Mouse (Mus musculus) heart, adult 2 months (tissue): ENCODE measurements around the gene Pitpnb. TPM values are rescaled to one million over a fixed set of nuclear protein-coding genes. Genes with fewer than 3 reads are reported as not detected.

ENCODE experiments used
- DNase-seq, 2 experiments: peaks; one replicate each; pipeline ENCODE4 v3.0.0; 2021
- H3K27ac ChIP-seq: fragments of 200-600 bp; 2 replicates; pipeline ENCODE4 v1.8.1; 2022
- H3K27me3 ChIP-seq: fragments of 200-500 bp; 2 replicates; pipeline ENCODE4 v1.6.1; 2012; ENCODE audit warnings: mild to moderate bottlenecking, low read length, inconsistent platforms, mixed read lengths; ENCODE audit not compliant: control insufficient read depth, insufficient read depth
- H3K36me3 ChIP-seq: fragments of 200-500 bp; 2 replicates; pipeline ENCODE4 v1.6.1; 2012; ENCODE audit warnings: low read length, inconsistent platforms; ENCODE audit not compliant: control insufficient read depth, insufficient read depth
- H3K4me1 ChIP-seq: fragments of 200-500 bp; 2 replicates; pipeline ENCODE4 v1.6.1; 2011; ENCODE audit warnings: low read length; ENCODE audit not compliant: control insufficient read depth, insufficient read depth
- H3K4me3 ChIP-seq: fragments of 200-600 bp; 2 replicates; pipeline ENCODE4 v1.8.1; 2022
- H3K79me2 ChIP-seq: fragments of 200-500 bp; replicated peaks from 2 replicates; pipeline ENCODE4 v1.6.1; 2012; ENCODE audit warnings: mild to moderate bottlenecking, inconsistent platforms, low read length, moderate library complexity, mixed read lengths; ENCODE audit not compliant: control insufficient read depth, insufficient read depth
- H3K9ac ChIP-seq: fragments of 200-500 bp; 2 replicates; pipeline ENCODE4 v1.6.1; 2012; ENCODE audit warnings: low read depth, mild to moderate bottlenecking, control low read depth, inconsistent platforms, low read length, mixed read lengths
- CTCF ChIP-seq: fragments of 200-600 bp; IDR thresholded peaks from 2 replicates; pipeline ENCODE4 v1.8.1; 2022; ENCODE audit warnings: antibody characterized with exemption, mild to moderate bottlenecking, moderate library complexity
- EP300 ChIP-seq: fragments of 200-500 bp; IDR thresholded peaks from 2 replicates; pipeline ENCODE4 v1.6.1; 2011; ENCODE audit warnings: low read depth, low read length, control low read depth; ENCODE audit not compliant: insufficient read depth
- POLR2A ChIP-seq: fragments of 200-500 bp; IDR thresholded peaks from 2 replicates; pipeline ENCODE4 v1.6.1; 2011; ENCODE audit warnings: mild to moderate bottlenecking, low read depth, low read length, control low read depth; ENCODE audit not compliant: insufficient read depth
- WGBS: fragments of 180-500 bp; shearing (Covaris S2); methylation state at CpG from one replicate; pipeline ENCODE4 v1.1.7; 2018; 5-methylcytosine and 5-hydroxymethylcytosine counted together
- intact Hi-C: fragments of 180-260 bp; cut with DNase I; formaldehyde crosslinking; loops from one replicate; pipeline ENCODE4 v1.15.1; 2025
- polyA plus RNA-seq: library from polyadenylated mRNA; depleted of rRNA; stranded (reverse); fragments of >200 nt; gene quantifications from 2 replicates; pipeline ENCODE4 v1.2.3, GENCODE M21; 2012
- total RNA-seq, 2 experiments: library from RNA; stranded (reverse); gene quantifications; 2 replicates each; pipeline ENCODE4 v1.2.3; 2021

Pitpnb gene
- total and polyA plus RNA-seq, 3 experiments: 32.4 to 41.9 (median 39.4) TPM

DNA sequence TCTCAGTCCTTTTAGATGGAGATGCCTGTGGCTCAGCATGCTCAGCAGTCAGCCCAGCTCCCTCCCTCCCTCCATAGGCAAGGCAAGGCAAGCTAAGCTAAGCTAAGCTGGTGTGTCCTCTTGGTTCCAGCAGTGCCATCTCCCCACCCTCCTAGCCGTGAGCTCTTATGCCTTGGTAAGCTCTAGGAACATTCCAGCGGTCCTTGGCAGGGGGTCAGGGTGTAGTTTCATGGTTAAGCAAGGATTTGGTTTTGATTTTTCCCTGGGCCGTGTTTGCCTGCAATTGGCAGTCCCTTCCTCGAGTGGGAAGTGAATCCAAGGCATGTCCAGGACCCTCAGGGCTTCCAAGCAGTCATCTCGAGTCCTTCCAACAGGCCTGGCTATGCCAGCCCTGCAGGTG lies 52.8 kb downstream of the Pitpnb start:
- DNase-seq: no peak
- 0 out of 2 replicates have a peak, but pooled peaks cover 2% of the 10 kb centered on the region for H3K36me3 ChIP-seq
- H3K4me3 ChIP-seq: no peak overlapping the region
- WGBS: 74% methylated on average over 5 of the region's 5 CpGs
- H3K27me3 ChIP-seq: no peaks in the 10 kb centered on the region
- no peaks in the 10 kb centered on the region for H3K79me2 ChIP-seq
- TF ChIP-seq POLR2A (no peak), CTCF (no peak), EP300 (no peak)
- no peak overlapping the region for H3K9ac ChIP-seq
- H3K4me1 ChIP-seq: peaks cover 10% of the 10 kb centered on the region
- intact Hi-C loops: no loop called here
- no peak overlapping the region for H3K27ac ChIP-seq

DNA sequence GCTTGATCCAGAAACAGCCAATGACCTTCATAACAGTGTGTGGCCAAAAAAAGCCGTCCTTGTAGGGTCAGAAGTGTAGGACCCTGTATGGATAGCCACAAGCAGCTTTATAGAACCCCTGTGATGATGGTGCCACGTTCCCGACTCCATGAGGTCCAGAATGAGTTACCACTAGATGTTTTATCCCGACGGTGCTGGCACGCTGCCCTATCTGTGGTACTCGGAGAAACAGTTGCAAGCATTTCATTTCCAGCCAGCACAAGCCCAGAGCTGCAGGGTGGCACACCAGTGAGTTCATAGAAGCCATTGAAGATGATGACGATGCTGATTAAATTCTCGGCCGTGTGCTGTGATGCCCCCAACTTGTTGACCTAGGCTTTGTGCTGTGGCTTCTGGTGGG lies 60.3 kb downstream of the Pitpnb start:
- Histone ChIP-seq H3K79me2 (no peaks in the 10 kb centered on the region), H3K27me3 (no peaks in the 10 kb centered on the region), H3K4me1 (peaks cover 4% of the 10 kb centered on the region), H3K9ac (no peak overlapping the region), H3K27ac (no peak overlapping the region), H3K4me3 (no peak overlapping the region), H3K36me3 (0 out of 2 replicates have a peak, but pooled peaks cover 2% of the 10 kb centered on the region)
- TF ChIP-seq POLR2A (no peak), CTCF (no peak), EP300 (no peak)
- DNase-seq: no peak
- intact Hi-C loops: no loop called here
- 53% methylated on average over 10 of the region's 10 CpGs for WGBS

DNA sequence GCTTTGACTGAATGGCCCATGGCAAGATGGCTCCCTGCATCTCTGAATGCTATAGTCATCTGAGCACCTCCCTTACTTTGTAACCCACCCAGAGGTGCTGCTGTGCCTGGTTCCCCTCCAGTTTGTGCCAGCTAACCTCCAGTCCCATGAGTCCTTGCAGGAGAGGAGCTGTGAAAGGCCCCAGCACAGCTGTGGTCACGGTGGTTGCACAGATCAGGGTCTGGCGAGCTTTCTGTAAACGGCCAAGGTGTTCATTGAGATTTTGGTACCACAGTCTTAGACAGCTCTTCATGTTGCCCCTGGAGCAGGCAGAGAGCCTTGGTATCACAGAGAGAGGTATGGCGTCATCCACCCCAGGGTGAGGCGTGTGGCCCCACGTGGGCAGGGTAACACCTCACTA lies 60.9 kb downstream of the Pitpnb start:
- H3K79me2 ChIP-seq: no peaks in the 10 kb centered on the region
- no peak for DNase-seq
- H3K4me3 ChIP-seq: no peak overlapping the region
- no peak for TF ChIP-seq EP300
- TF ChIP-seq POLR2A: no peak
- no peak for TF ChIP-seq CTCF
- peaks cover 4% of the 10 kb centered on the region for H3K4me1 ChIP-seq
- no peaks in the 10 kb centered on the region for H3K27me3 ChIP-seq
- 0 out of 2 replicates have a peak, but pooled peaks cover 2% of the 10 kb centered on the region for H3K36me3 ChIP-seq
- H3K9ac ChIP-seq: no peak overlapping the region
- 92% methylated on average over 6 of the region's 6 CpGs for WGBS
- intact Hi-C loops: no loop called here
- no peak overlapping the region for H3K27ac ChIP-seq

DNA sequence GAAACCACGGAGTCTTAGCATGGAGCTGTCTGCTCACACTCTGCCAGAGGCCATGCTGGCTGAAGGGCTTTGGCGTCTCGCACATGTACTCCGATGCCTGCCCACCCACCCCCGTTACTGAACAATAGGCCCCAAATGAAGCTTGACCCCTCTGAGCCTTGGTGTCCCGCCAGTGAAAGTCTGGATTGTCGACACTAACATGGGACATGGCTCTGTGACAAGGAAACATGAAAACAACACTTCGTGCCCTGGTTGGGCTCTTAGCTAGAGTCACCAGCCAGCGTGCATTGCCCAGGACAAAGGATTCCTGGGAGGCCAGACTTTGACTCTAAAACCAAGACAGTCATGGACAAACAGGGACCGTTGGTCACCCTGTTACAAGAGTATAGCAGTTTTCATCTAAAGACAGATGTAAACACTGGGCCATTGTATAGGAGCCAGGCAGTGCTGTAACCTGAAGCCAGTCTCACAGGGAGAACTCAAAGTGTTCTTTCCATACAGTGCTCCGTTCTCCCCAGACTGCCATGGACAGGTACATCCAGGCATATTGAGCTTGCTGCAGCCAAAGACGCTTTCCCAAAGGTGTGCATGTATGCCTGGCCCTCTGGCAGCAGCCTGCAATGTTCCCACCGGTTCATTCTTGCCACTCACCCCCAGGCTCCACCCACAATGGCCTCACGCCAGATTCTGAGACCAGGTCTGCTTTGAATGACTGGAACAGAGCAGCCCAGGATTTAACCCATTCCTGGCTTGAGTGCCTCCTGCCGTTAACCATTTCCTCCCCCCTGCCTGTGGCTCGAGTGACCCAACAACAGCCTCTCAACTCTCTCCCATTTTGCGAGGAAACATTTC lies 63.0 kb downstream of the Pitpnb start:
- no peaks in the 10 kb centered on the region for H3K36me3 ChIP-seq
- H3K27me3 ChIP-seq: no peaks in the 10 kb centered on the region
- 25% methylated on average over 17 of the region's 17 CpGs for WGBS
- H3K4me3 ChIP-seq: no peak overlapping the region
- no peak for TF ChIP-seq EP300
- no peak for TF ChIP-seq POLR2A
- TF ChIP-seq CTCF: no peak
- H3K9ac ChIP-seq: no peak overlapping the region
- no peaks in the 10 kb centered on the region for H3K79me2 ChIP-seq
- no peak overlapping the region for H3K27ac ChIP-seq
- H3K4me1 ChIP-seq: peaks cover 4% of the 10 kb centered on the region
- intact Hi-C loops: no loop called here
- DNase-seq: no peak

DNA sequence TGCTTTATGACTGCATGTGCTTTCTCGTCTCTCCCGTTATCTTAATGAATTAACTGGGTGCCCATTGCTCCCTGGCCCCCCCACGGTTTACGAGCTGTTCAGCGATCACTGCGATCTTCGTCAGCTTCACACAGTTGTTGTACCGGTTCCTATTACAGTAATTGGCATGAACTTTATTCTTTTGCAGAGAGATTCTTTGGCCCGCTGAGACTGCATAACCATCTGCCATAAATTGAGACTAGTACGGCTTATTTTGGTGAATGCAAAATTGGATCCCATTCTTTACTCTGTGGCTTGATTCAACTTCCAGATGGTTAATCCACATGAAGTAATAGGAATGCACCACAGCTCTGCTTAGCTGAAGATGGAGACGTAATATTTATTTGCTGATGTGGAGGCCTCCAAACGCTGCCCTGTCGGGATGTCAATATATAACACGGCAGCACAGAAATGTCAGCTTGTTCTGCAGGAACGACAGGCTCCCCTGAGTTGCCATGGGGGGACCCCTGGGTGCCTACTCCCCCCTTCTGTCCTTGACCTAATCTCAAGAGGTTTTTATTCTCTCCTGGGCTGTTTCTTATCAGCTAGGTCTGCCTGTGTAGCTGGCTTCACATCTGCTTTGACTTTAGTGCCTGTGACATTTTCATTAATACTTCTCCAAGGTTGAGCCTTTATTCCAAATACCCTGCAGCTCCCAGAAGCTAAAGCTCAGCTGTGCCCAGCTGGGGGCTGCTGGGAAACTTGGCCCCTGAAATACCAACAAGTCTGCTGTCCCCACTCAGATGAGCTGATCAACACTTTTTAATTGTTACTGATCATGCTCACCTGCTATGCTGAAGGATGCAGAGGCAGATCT lies 63.9 kb downstream of the Pitpnb start:
- Histone ChIP-seq H3K27ac (no peak overlapping the region), H3K4me3 (no peak overlapping the region), H3K9ac (no peak overlapping the region), H3K79me2 (no peaks in the 10 kb centered on the region), H3K4me1 (peaks cover 4% of the 10 kb centered on the region), H3K27me3 (no peaks in the 10 kb centered on the region), H3K36me3 (no peaks in the 10 kb centered on the region)
- DNase-seq: no peak
- 31% methylated on average over 15 of the region's 15 CpGs for WGBS
- TF ChIP-seq EP300: no peak
- no peak for TF ChIP-seq POLR2A
- no peak for TF ChIP-seq CTCF
- intact Hi-C loops: no loop called here

DNA sequence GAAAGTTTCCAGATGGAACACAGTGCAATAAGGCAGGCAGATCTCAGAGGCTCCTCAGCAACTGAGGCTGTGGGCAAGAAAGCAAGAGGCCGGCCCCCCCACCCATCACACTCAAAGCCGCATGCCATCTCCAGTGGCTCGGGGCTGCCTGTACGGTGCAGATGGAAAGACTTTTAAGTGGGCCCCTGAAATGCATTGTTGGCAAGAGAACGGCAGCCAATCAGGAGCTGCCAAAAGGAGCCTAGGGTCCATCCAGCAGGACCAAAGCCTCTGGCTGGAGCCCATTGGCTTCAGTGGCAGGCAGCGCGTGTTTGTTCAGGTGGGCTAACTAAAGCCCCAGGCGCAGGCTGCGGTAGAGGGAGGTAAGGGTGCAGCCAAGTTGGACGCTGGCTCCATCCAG lies 65.2 kb downstream of the Pitpnb start:
- intact Hi-C loops: no loop called here
- Histone ChIP-seq H3K4me1 (peaks cover 4% of the 10 kb centered on the region), H3K27ac (no peak overlapping the region), H3K9ac (no peak overlapping the region), H3K36me3 (no peaks in the 10 kb centered on the region), H3K4me3 (no peak overlapping the region), H3K27me3 (no peaks in the 10 kb centered on the region), H3K79me2 (no peaks in the 10 kb centered on the region)
- no peak for TF ChIP-seq CTCF
- no peak for TF ChIP-seq POLR2A
- TF ChIP-seq EP300: no peak
- DNase-seq: no peak
- WGBS: 75% methylated on average over 10 of the region's 10 CpGs
